Mouse (Mus musculus): ENCODE measurements around the gene Ptprg. TPM values are rescaled to one million over a fixed set of nuclear protein-coding genes. Genes with fewer than 3 reads are reported as not detected.

Gene Ptprg
- 0.22 and 0.46 TPM in 2 replicates for polyA plus RNA-seq (2012; ENCODE audit: low replicate concordance)

GRCm38 (mm10) chr14:11553273-11553665 lies at the start of gene Ptprg:
Ptprg (plus strand) TSS chr14:11553532.

GRCm38 (mm10) chr14:12283641-12284040 lies 730.3 kb downstream of the Ptprg start, which contains the start of gene Gm49355:
Gm49355 (plus strand) TSS chr14:12283976.

GRCm38 (mm10) chr14:12284141-12284912 lies 731.0 kb downstream of the Ptprg start, which contains the start of gene 3830406C13Rik:
3830406C13Rik (plus strand) TSS chr14:12284173.

Other genes starting within 250 kb of the Ptprg start
- gene Gm3839, start 196.8 kb upstream of the Ptprg start, polyA plus RNA-seq (2012; ENCODE audit: low replicate concordance), result 0.15 TPM in 1 of 2 replicates, not detected in the other